Mouse (Mus musculus) frontal cortex, adult 2 months (tissue): ENCODE data around the gene Ugt1a7c. TPM values are rescaled to one million over a fixed set of nuclear protein-coding genes. Genes with fewer than 3 reads are reported as not detected.

Experiments
- DNase-seq, 2 experiments: peaks; one replicate each; pipeline ENCODE4 v3.0.0; 2022; ENCODE audit warnings: low spot score in 1 of 2; ENCODE audit errors: extremely low spot score in 1 of 2
- polyA plus RNA-seq: library from polyadenylated mRNA; depleted of rRNA; stranded (reverse); fragments of >200 nt; gene quantifications from 2 replicates; pipeline ENCODE4 v1.2.3, GENCODE M21; 2012

The Ugt1a7c gene
- polyA plus RNA-seq, 1 experiment: 1.2 TPM

DNA sequence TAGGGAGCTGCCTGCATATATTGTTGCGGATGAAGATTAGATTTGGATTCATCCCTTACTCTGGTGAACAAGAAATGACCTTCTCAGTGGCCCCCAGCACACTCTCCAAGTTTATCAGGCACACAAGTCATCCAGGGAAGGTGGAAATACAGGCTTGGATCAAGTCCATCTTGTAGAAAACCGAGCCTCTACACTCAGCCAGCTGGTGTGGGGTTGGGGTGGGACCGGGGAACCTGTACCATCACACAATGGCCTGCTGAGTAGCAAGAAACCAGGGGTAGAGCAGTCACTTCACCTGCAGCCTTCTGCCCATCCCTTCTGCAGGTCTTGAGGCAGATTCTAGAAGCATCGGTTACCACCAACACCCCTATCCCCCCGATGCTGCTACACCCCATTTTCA lies 139.8 kb downstream of the Ugt1a7c start:
- DNase-seq: no peak

DNA sequence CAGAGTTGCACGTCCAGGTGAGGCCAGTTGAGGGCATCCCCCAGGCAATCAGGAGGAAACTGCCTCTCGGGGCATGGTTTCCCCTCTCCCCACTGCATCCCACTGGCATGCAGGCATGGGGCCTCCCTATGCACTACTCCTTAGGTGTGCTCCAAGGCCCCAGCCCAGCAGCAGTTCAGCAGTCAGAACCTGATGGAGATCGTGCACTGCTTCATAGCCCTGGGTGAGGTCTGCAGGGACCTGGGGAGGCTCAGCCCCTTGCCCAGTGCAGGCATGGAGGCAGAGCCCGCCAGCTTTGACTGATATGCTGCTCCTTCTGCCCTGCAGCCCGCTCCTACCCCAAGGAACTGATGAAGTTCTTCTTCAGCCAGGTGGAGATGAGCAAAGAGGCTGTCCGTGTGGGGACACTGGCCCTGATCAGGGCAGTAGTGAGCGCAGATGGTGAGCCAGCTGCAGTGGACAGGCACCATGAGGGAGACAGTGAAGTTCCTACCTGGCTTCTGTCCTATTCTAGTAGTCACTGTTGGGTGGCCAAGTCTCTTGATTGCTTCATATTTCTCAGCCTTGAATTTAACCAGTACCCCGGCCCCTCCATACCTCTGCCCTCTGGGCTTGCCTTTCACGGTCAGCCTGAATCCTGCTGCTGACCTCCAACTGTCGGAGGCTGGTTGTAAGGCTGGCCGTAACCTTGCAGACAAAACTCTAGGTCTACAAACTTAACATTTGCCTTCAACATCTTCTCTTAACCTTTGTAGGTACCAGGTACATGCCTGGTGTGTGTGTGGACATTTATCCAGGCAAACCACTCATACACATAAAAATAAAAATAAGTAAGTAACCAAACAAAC lies 140.4 kb downstream of the Ugt1a7c start:
- no peak for DNase-seq

DNA sequence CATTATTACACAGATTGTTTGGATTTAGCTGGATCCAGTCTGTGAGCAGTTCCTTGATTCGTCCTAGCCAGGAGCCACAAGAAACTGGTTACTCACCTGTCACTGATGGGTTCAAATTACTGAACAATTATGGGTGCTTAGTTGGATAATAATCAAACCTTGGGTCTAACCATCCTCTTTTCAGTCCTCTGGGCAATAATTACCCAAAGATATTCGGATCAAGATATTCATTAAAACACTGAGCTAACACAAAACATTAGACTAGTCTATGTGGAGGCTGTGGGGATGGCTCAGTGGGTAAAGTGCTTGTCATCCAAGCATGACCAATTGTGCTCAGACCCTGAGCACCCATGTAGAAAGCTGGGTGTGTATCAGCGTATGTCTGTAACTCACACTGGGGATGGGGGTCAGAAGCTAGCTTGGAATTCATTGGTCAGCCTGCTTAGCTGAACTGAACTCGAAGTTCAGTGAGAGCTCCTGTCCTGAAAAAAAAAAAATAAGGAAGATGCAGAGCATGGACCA lies 141.1 kb downstream of the Ugt1a7c start:
- DNase-seq: no peak

DNA sequence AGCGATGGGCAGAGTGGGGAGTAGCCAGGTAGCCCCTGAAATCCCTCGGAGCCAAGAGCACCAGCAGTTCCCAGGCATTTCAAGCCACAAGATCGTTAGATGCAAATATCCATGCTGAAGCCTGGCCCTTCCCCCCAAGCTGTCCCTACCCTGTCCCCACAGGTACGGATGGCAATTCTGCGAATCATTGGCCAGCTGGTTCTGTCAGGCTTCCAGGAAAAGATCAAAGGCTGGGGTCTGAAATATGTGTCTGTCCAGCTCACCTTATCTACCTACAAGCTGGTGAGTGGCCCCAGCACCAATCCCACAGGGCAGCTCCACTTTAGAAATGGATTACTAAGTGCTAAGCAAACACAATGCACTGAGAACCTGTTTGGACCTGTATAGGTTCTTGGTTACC lies 142.4 kb downstream of the Ugt1a7c start:
- no peak for DNase-seq

DNA sequence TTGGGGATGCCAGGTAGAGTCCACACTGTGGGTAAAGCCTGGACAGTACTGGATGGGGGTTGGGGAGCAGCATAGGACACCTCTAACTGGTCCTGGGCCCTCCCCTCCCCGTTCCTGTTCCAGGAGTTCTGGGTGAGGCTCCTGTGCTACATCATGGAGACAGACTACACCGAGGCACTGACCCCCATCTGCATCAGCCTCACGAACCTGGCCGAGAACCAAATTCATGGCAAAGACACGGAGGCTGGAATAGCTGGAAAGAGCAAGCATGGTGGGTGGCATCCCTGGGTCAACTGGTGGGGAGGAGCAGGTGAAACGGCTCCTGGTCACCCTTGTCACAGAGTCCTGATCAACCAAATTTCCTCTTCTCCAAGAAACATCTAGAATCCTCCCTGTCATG lies 143.9 kb downstream of the Ugt1a7c start:
- DNase-seq: no peak

DNA sequence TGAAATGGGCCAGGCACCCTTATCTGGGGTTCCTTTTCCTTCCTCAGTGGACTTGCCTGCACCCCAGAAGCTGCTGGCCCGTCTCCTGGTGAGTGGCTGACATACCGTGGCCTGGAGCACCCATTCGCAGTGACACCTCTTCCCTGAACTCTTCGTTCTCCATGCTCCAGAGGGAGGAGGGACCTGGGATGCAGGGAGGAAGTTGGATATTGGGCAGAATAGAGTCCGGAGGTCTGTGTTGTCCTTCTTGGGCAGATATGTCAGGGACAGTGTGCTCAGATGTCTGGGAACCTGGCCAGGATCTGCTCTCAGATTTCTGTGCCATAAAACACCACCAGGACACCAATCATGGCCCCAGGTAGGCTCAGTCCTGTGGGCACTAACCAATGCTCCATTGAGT lies 145.2 kb downstream of the Ugt1a7c start:
- DNase-seq: no peak

DNA sequence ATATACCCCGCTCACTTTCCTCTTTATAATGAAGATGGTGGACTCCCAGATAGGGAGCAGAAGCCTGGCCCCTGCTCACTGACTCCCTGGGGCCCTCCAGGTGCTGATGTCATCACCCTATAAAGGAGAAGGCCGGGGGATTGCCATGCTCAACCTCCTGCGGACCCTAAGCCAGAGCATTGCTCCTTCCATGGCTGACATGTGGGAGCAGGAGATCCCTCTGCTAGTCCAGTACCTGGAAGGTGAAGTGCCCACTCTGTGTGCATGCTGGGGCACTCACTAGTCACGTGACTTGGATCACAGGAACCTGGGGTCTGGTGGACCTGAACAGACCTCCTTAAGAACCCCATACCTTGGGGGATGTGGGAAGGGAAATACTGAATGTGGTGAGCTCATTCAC lies 145.7 kb downstream of the Ugt1a7c start:
- no peak for DNase-seq

DNA sequence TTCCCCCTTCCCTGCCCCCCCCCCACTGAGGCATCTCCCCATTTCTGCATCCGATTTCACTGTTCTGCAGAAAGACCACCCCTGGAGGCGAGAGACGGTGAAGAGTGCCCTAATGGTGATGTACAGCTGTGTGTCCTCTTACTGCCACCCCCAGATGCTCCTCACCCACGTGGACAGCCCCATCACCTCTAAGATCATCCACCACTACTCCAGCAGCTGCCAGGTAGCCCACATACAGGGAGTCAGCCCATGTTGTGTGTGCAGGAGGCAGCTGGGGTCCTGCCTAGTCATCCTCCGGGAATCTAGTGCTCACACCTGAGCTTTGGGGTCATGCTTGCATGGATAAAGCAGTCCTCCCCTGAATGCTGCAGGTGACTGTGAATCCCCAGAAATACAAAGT lies 149.0 kb downstream of the Ugt1a7c start:
- no peak for DNase-seq

DNA sequence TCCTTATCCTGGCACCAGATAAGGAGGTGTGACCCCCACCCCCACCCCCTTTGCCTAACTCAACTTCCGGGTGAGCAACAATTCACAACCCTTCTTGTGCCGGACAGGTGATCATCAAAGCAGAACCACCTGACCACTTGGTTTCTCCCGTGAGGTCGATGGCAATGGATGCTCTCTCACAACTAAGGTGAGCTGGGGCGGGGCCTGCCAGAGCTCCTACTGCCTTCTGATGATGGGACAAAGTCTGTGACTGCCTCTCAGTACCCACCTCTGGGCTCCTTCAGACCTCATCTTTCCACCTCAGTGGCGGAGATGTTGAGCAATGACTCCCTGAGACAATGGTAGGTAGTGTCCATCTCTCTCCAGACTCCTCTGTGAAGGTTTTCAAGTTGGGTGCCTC lies 151.0 kb downstream of the Ugt1a7c start:
- no peak for DNase-seq

DNA sequence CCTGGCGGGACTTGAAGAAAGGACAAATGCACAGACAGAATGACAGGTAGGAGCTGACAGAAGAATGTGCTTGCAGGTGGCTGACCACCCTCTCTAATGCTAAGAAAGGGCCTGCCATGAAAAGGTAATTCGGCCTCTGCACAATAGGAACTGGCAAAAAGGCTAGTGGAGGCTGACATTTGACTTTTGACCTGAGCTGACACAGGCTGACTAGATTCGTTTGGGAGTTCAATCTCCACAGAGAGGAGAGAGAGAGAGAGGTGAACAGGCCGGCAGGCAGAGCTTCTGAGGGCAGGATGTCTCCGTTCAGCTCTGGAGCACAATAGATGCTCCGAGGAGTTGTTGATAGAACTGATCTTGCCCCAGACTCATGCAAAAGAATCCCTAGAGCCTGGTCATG lies 151.5 kb downstream of the Ugt1a7c start:
- no peak for DNase-seq

DNA sequence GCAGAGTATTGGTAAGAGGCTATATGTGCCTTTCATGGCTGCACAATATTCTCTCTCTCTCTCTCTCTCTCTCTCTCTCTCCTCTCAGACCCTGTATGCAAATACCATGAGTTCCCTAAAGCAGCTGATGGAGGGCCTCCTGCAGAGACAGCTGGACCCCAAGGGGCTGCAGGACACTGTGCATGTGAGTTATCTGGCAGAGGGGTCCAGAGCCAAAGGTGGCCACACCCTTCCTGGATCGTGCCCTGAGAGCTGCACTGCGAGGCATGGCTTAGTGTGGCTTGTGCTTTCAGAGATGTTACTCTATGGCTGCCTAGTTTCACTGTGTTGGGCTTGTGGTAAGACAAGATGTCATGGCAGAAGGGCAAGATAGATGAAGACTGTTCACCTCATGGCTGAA lies 152.8 kb downstream of the Ugt1a7c start:
- no peak for DNase-seq

DNA sequence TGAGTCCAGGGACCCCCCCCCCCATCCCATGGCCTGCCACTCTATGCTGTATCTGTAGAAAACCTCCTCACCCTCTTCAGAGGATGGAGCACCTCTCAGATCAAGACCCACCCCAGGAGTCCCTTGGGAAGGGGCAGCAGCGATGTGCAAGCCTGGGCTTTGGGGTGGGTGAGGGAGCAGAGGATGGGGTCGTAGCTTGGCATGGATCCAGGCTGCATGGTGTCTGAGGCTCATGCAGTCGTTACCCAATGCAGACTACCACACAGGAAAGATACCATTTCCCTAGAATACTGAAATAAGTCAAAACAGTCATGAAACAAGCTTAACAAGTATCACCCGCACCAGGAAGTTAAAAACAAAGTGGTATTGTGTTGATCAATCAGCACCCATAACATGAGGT lies 153.8 kb downstream of the Ugt1a7c start:
- no peak for DNase-seq

DNA sequence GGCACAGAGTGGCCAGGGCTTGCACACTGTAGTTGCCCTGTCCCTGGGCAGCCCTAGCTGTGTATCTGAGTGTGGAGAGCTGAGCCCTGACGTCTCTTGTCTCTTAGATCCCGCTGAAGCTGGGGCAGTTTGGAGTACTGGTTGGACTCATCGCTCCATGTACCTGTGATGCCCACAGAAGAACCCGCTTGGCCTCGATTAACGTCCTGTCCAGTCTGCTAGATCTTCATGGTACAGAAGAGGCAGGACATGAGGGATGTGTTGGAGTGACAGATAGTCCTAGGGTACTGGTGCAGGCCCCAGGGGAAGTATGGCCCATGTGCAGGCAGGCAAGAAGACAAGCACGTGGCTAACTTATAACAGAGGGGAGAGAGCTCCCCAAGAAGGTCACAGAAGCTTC lies 154.7 kb downstream of the Ugt1a7c start:
- DNase-seq: no peak

DNA sequence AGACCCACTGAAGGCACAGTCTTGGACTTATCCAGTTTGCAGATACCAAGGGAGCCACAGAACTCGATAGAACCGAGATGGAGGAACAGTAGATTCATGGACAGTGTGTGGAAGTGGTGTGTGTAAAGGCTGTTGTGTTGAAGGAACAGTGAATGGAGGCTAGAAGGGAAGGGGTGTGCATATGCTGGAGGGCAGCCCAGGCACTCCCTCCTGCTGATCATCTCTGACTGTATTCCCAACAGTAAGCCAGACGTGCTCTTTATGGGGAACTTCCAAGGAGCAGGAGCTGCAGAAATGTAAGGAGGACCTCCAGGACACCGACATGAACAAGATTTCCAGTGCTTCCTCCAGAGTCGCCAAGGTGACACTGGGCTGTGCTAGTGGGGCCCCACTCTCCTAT lies 155.2 kb downstream of the Ugt1a7c start:
- DNase-seq: no peak

DNA sequence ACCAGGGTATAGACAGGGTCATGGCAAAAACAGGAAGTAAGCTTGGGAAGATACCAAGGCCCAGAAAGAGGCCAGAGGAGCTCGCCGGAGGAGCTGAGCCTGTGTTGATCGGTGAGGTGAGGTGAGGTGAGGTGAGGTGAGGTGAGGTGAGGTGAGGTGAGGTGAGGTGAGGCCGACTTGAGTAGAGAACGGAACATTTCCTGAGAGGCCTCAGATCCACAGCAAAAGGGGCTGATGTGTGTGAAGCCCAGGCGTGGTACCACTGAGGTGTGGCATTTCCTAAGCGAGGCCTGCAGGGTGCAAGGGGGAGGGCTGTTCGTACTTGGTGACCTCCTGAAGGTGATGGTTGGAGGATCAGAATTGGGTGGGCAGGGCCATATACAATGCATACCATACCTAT lies 158.2 kb downstream of the Ugt1a7c start:
- DNase-seq: no peak

DNA sequence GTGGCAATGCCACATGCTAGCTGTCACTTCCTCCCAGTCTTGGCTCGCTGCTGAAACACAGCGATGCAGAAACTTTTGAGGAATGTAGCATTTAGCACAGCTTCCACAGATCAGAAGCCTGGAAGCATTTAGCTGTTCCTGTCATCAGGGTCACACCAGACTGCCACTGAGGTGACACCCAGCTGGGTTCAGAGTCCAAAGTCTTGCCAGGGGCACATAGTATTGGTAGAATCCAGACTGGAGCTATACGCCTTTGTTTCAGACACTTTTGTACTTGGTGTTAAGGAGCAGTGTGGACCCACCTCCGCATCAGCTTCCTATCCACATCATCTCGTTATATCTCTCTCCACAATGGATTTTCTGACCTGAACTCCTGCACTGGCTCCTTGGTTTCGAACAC lies 158.7 kb downstream of the Ugt1a7c start:
- no peak for DNase-seq

DNA sequence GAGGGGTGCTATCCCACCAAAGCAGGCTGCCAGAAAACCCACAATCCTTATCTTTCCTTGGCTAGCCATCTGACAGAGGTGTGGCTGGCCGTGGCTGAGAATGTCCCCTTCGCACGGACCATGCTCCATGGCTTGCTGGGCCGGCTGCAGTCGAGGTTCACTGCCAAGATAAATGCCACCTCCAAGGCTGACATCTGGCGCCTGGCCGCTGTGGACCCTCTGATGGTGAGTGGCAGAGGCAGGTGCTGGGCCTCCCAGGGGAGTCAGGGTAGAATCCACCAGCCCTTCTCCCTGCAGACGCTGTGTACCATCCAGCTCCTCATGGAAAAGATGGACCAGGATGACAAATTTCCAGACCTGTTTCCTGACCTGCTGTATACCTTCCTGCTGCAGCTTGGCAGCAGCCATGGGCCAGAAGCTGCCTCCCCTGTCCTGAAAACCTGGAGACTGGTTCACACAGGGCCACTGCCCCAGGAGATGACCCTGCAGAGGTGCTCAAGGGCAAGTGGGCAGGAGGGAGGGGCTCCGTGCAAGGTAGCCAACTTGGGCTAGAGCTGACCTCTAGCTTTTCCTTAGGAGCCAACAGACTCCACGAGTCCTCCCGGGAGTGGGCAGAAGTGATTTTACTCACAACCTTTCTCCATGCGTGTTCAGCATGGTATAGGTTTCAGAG lies 160.1 kb downstream of the Ugt1a7c start:
- DNase-seq: no peak

DNA sequence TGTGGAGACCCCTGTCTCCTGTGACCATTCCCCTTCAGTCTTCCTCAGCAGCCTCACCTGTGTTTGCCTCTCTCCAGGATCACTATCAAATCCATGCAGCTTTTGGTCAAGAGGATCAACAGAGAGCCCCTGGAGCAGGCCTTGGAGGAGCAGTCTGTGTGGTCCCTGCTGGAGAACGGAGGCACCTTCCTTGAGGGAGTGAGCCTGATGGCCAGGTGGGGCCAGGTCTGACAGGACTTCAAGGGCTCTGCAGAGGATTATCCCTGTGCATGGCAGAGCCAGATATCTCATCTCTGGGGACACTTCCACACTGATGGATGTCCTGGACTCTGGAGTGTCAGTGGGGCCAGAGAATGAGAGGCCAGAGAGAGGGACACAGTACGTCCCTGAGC lies 160.6 kb downstream of the Ugt1a7c start:
- DNase-seq: no peak

DNA sequence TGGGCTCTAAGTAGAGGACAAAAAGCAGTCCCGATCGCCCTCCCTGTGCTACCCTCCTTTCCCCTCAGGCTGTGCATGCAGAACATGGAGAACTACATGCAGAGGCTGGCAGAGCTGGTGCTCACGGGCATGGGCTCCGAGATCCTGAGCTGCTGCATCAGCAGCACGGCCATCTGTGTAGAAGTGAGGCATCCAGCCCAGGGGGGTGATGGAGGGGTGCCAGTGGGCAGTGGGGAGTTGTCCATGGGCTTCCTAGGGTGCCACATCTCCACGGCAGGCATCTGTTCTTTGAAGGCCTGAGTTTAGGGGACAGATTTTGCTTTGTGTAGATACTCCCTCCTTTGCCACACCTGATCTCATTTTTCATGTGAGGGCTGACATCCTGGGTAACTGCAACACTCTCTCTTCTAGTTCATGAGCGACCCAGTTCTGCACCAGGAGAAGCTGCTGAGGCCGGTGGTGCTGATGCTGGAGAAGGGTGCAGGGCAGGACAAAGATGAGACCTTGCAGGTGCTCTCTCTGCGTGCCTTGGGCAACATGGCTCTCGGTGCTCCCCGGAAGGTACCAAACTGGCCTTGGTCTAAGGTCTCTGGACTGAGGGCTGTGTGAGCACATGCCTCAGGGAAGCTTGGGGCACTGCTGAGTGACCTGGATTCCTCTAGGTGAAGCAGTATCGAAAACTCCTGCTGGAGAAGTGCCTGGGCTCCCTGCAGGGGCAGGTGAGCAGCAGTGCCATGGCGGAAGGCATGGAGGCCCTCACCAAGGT lies 161.3 kb downstream of the Ugt1a7c start:
- no peak for DNase-seq

DNA sequence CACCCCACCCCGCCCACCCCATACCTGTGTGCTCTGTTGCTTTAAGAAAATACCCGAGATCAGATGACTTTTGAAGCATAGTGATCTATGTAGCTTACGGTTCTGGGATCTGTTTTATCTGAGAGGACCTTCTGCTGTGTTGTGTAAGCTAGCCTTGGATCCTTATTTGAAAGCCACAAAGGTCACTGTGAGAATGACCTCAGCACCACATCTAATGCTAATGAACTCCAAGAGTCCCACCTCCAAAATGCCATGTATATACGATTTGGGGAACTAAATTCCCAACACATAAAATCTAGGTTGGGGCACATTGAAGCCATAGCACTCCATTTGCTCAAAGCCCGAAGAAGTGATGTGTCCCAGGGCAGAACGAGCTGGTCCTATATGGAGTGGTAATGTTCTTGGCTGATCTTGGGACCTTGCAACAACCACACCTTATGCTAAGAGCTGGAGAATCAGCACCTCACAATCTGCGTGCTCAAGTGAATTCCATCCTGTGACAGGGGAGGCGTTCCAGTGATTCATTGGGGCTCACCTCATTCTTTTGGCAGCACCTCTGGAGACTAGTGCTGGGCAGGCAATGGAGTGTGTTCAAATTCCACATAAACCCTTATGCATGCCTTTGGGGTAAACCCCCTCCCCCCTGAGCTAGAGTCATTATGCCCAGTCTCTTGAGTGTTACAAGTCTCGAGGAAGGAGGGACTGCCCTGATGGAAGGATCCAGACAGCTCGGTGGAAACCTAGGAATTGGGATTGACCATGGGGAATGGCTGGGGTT lies 162.2 kb downstream of the Ugt1a7c start:
- DNase-seq: no peak

DNA sequence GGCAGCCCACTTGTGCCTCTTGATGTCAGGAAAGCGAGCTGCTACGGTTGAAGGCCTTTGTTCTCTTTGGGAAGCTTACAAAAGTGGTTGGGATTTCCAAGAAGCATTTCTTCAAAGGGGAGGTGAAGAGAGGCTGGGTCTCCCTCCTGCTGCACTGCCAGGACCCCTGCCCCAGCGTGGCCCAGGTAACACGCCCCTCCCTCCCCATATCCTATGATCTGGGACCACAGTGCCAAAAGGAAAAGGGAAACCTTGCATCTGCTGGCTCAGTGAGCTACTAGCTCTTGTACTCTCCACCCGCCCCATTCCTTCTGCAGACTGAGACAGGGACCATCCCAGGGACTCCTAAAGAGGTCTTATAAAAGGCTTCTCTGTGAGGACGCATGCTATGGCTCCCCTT lies 162.8 kb downstream of the Ugt1a7c start:
- no peak for DNase-seq
